Mouse (Mus musculus): ENCODE data around the gene Gm49711.

GRCm38 (mm10) chr16:92147631-92148366 is 89.7 kb downstream of the Gm49711 start:
- TF ChIP-seq POLR2AphosphoS2 (IDR thresholded peaks at IDR 0.05; ENCODE audit: low read depth, low read length) = no peak
- no peak for TF ChIP-seq EP300 (IDR thresholded peaks at IDR 0.05; ENCODE audit: low read length)
- no peak for TF ChIP-seq USF1 (IDR thresholded peaks at IDR 0.05; ENCODE audit: low read depth, low read length)
- no peak for TF ChIP-seq CTCF (conservative IDR thresholded peaks at IDR 0.05 in 1 of 2, IDR thresholded peaks at IDR 0.05 in 1 of 2; ENCODE audit: low read depth in 2 of 2, low read length in 2 of 2)
- TF ChIP-seq NRF1 (IDR thresholded peaks at IDR 0.05; ENCODE audit: low read depth, low read length) = no peak
- no peak for TF ChIP-seq POLR2A (IDR thresholded peaks at IDR 0.05; ENCODE audit: low read depth, low read length)
